Mouse (Mus musculus) heart, adult 2 months (tissue): ENCODE results near the gene Fam57b. TPM values are rescaled to one million over a fixed set of nuclear protein-coding genes. Genes with fewer than 3 reads are reported as not detected.
A peak's percentile ranks its signal among the peaks of the same experiment; 100 is the strongest.

Experiments
- DNase-seq, 2 experiments: peaks; one replicate each; pipeline ENCODE4 v3.0.0; 2021
- H3K27ac ChIP-seq: fragments of 200-600 bp; 2 replicates; pipeline ENCODE4 v1.8.1; 2022
- H3K27me3 ChIP-seq: fragments of 200-500 bp; 2 replicates; pipeline ENCODE4 v1.6.1; 2012; ENCODE audit warnings: mild to moderate bottlenecking, low read length, inconsistent platforms, mixed read lengths; ENCODE audit not compliant: control insufficient read depth, insufficient read depth
- H3K36me3 ChIP-seq: fragments of 200-500 bp; 2 replicates; pipeline ENCODE4 v1.6.1; 2012; ENCODE audit warnings: low read length, inconsistent platforms; ENCODE audit not compliant: control insufficient read depth, insufficient read depth
- H3K4me1 ChIP-seq: fragments of 200-500 bp; 2 replicates; pipeline ENCODE4 v1.6.1; 2011; ENCODE audit warnings: low read length; ENCODE audit not compliant: control insufficient read depth, insufficient read depth
- H3K4me3 ChIP-seq: fragments of 200-600 bp; 2 replicates; pipeline ENCODE4 v1.8.1; 2022
- H3K79me2 ChIP-seq: fragments of 200-500 bp; replicated peaks from 2 replicates; pipeline ENCODE4 v1.6.1; 2012; ENCODE audit warnings: mild to moderate bottlenecking, inconsistent platforms, low read length, moderate library complexity, mixed read lengths; ENCODE audit not compliant: control insufficient read depth, insufficient read depth
- H3K9ac ChIP-seq: fragments of 200-500 bp; 2 replicates; pipeline ENCODE4 v1.6.1; 2012; ENCODE audit warnings: low read depth, mild to moderate bottlenecking, control low read depth, inconsistent platforms, low read length, mixed read lengths
- CTCF ChIP-seq: fragments of 200-600 bp; IDR thresholded peaks from 2 replicates; pipeline ENCODE4 v1.8.1; 2022; ENCODE audit warnings: antibody characterized with exemption, mild to moderate bottlenecking, moderate library complexity
- EP300 ChIP-seq: fragments of 200-500 bp; IDR thresholded peaks from 2 replicates; pipeline ENCODE4 v1.6.1; 2011; ENCODE audit warnings: low read depth, low read length, control low read depth; ENCODE audit not compliant: insufficient read depth
- POLR2A ChIP-seq: fragments of 200-500 bp; IDR thresholded peaks from 2 replicates; pipeline ENCODE4 v1.6.1; 2011; ENCODE audit warnings: mild to moderate bottlenecking, low read depth, low read length, control low read depth; ENCODE audit not compliant: insufficient read depth
- WGBS: fragments of 180-500 bp; shearing (Covaris S2); methylation state at CpG from one replicate; pipeline ENCODE4 v1.1.7; 2018; 5-methylcytosine and 5-hydroxymethylcytosine counted together
- intact Hi-C: fragments of 180-260 bp; cut with DNase I; formaldehyde crosslinking; loops from one replicate; pipeline ENCODE4 v1.15.1; 2025
- polyA plus RNA-seq: library from polyadenylated mRNA; depleted of rRNA; stranded (reverse); fragments of >200 nt; gene quantifications from 2 replicates; pipeline ENCODE4 v1.2.3, GENCODE M21; 2012
- total RNA-seq, 2 experiments: library from RNA; stranded (reverse); gene quantifications; 2 replicates each; pipeline ENCODE4 v1.2.3; 2021

The Fam57b gene
- total and polyA plus RNA-seq, 3 experiments: 7.4 to 12.8 (median 8.8) TPM

DNA sequence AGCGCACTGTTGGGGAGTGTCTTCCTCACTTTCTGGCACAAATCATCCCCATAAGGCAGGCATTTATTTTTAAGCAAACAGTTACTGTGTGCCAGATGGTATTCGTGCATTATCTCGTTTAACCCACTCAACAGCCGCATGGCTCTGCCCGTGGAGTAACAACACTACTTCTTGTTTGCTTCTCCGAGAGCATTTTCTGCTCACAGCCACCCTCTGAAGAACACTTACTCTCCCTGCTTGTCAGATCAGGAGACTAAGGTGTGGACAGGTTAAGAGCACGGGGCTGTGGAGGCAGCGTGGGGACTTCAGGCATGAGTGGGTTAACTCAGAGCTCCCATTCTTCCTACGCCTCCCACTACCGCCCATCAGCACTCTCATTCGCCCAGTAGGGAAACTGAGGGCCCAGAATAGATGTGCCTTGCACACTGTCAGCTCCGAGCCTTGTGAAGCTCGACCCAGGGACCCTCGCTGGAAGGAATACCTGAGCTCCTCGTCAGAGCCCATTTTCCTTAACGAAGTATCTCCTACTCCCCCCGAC lies 34.9 kb upstream of the Fam57b start:
- Histone ChIP-seq H3K4me1 (peaks cover 8% of the 10 kb centered on the region), H3K9ac (no peak overlapping the region; the same call in 1 of the 2 replicates), H3K27me3 (no peaks in the 10 kb centered on the region), H3K79me2 (no peaks in the 10 kb centered on the region; the same call in 1 of the 2 replicates), H3K36me3 (peaks cover 6% of the 10 kb centered on the region; the same call in 1 of the 2 replicates), H3K4me3 (no peak overlapping the region), H3K27ac (peak overlapping the region; percentile 94)
- no peak for DNase-seq
- TF ChIP-seq EP300 (no peak), CTCF (no peak), POLR2A (no peak)
- 56% methylated on average over 17 of the region's 17 CpGs for WGBS
- intact Hi-C loops: no loop called here

GRCm38 (mm10) chr7:126765540-126765939 lies 31.9 kb upstream of the Fam57b start:
- H3K27me3 ChIP-seq: no peaks in the 10 kb centered on the region
- no peak overlapping the region for H3K27ac ChIP-seq
- no peak for DNase-seq
- H3K79me2 ChIP-seq: no peaks in the 10 kb centered on the region
- peaks cover 6% of the 10 kb centered on the region; the same call in 1 of the 2 replicates for H3K36me3 ChIP-seq
- H3K4me3 ChIP-seq: no peak overlapping the region
- H3K9ac ChIP-seq: no peak overlapping the region
- WGBS: 85% methylated on average over 9 of the region's 9 CpGs
- no peak for TF ChIP-seq CTCF
- TF ChIP-seq POLR2A: no peak
- TF ChIP-seq EP300: no peak
- intact Hi-C loops: no loop called here
- H3K4me1 ChIP-seq: peaks cover 8% of the 10 kb centered on the region

DNA sequence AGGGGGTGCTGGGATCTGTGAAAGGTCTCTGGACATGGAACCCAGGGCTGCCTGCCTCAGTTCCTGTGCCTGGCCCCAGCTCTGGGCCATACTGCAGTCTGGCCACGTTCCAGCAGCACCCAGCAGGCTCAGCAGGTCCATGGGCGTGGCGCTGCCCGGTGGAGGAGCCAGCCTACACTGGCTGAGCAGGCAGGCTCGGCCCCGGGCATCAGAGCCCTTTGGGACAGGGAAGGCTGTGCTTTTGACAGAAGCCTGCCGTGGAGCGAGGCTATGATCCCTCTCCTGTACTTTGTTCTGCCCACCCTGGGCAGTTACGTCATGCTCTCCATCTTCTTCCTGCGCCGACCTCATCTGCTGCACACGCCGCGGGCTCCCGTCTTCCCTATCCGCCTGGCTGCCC lies 31.3 kb upstream of the Fam57b start, which contains the start of gene Gdpd3:
Gene Gdpd3 (plus strand): TSS at position 134 of the 400 bp plus-strand sequence.
- Histone ChIP-seq H3K9ac (no peak within 1 kb of the TSS), H3K27me3 (no peaks in the 10 kb centered on the region), H3K4me3 (no peak within 1 kb of the TSS), H3K27ac (no peak within 1 kb of the TSS), H3K36me3 (peaks cover 3% of the 10 kb centered on the region; the same call in 1 of the 2 replicates), H3K79me2 (no peaks in the 10 kb centered on the region), H3K4me1 (peaks cover 4% of the 10 kb centered on the region)
- WGBS: 94% methylated on average over 16 of the region's 16 CpGs
- TF ChIP-seq CTCF: no peak
- no peak for TF ChIP-seq EP300
- no peak for TF ChIP-seq POLR2A
- intact Hi-C loops: no loop called here
- no peak for DNase-seq

DNA sequence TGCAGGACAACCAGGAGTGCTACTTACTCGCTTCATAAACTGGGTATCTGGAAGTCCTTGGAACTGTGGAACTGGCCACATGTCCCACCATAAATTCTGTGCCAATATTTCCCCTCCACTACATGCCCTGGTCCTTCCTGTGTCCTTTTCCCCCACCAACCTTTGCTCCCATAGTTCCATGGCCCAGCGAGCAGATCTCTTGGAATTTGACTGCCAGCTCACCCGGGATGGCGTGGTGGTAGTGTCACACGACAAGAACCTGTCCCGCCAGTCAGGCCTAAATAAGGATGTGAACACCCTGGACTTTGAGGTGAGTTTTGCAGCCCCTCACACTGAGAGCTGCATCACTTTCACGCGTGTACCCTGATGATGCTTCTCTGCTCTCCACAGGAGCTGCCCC lies 30.5 kb upstream of the Fam57b start:
- WGBS: 91% methylated on average over 8 of the region's 8 CpGs
- Histone ChIP-seq H3K27me3 (no peaks in the 10 kb centered on the region), H3K9ac (no peak overlapping the region), H3K4me1 (peaks cover 2% of the 10 kb centered on the region), H3K4me3 (no peak overlapping the region), H3K36me3 (no peaks in the 10 kb centered on the region), H3K27ac (no peak overlapping the region), H3K79me2 (no peaks in the 10 kb centered on the region)
- intact Hi-C loops: no loop called here
- no peak for TF ChIP-seq CTCF
- TF ChIP-seq EP300: no peak
- no peak for TF ChIP-seq POLR2A
- no peak for DNase-seq

DNA sequence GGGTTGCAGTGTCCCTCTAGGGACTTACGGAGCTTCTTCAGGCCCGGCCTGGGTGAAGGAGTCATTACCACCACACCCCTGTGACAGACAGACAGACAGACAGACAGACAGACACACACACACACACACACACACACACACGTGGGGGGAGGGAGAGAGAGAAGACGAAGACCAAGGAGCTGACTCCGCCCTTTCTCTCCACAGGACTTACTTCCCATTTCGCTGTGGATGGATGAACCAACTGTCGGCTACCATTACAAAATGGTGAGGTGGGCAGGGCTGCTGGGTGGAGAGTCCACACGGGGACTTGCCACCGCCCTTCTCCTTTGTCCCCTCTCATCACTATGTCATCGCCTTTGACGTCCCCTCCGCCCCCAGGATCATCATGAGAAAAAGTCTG lies 26.7 kb upstream of the Fam57b start:
- Histone ChIP-seq H3K27me3 (no peaks in the 10 kb centered on the region), H3K27ac (no peak overlapping the region), H3K9ac (no peak overlapping the region), H3K4me3 (no peak overlapping the region), H3K4me1 (no peaks in the 10 kb centered on the region; the same call in 1 of the 2 replicates), H3K36me3 (no peaks in the 10 kb centered on the region), H3K79me2 (no peaks in the 10 kb centered on the region)
- TF ChIP-seq CTCF (no peak), EP300 (no peak), POLR2A (no peak)
- intact Hi-C loops: no loop called here
- 84% methylated on average over 12 of the region's 12 CpGs for WGBS
- no peak for DNase-seq

GRCm38 (mm10) chr7:126773351-126773750 lies 24.1 kb upstream of the Fam57b start:
- TF ChIP-seq EP300 (no peak), POLR2A (no peak), CTCF (no peak)
- Histone ChIP-seq H3K27ac (no peak overlapping the region), H3K4me1 (peaks cover 8% of the 10 kb centered on the region), H3K4me3 (no peak overlapping the region), H3K79me2 (peaks cover 5% of the 10 kb centered on the region), H3K9ac (no peak overlapping the region), H3K36me3 (peaks cover under 1% of the 10 kb centered on the region), H3K27me3 (no peaks in the 10 kb centered on the region)
- DNase-seq: no peak
- intact Hi-C loops: no loop called here
- WGBS: 83% methylated on average over 2 of the region's 2 CpGs
